Mouse (Mus musculus): ENCODE measurements at regions not wholly inside any gene's neighbourhood (a gene's known extent, or its start where the extent isn't known, plus 50 kb on each side); places are given as distances from the start of the nearest gene placed in this dataset.

DNA sequence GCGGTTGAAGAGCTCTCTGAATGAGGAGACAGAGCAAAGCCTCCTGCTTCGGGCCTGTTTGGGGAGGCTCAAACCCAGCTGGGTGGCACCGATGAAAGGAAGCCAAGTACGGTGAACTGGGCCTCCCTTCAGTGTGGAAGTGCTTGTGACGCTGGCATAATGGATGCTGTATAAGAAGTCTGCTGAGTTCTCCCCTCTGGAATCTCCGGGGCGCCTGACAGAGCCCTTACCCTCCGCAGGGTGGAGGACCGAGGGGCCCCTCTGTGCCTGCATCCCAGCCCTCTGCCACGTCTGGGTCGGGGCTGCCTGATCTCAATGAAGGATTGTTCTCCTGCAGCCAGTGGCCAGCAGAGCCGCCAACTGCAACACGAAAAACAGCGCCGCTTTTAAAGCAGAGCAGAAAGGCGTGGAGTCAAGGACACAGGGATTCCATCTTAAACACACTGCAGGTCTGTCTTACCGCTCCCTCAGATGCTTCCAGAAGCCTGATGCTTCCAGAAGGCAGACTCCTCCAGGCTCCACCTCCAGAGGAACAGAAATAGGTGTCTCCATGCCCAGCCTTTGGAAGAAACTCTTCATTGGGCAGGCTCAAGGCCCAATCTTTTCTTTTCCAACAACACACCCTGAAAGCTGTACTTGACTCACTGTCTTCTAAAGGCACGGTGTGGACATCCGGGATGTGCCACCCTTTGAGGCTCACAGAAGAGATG lies 71.1 kb upstream of the Fndc3b start:
- Histone ChIP-seq H3K79me2 (replicated peaks; ENCODE audit: control insufficient read depth, insufficient read depth, low read length) (no peaks in the 10 kb centered on the region), H3K4me1 (ENCODE audit: control insufficient read depth, insufficient read depth, low read length) (no peaks in the 10 kb centered on the region), H3K36me3 (ENCODE audit: control insufficient read depth, insufficient read depth, low read length) (no peaks in the 10 kb centered on the region), H3K9ac (ENCODE audit: low read depth, low read length) (no peak overlapping the region), H3K4me3 (no peak overlapping the region), H3K27ac (no peak overlapping the region), H3K27me3 (ENCODE audit: control insufficient read depth, insufficient read depth, low read length) (no peaks in the 10 kb centered on the region)
- DNase-seq = no peak
- no peak for TF ChIP-seq POLR2A (IDR thresholded peaks at IDR 0.05; ENCODE audit: insufficient read depth, low read depth, low read length)
- no peak for TF ChIP-seq EP300 (IDR thresholded peaks at IDR 0.05; ENCODE audit: insufficient read depth, low read depth, low read length)
- TF ChIP-seq CTCF (IDR thresholded peaks at IDR 0.05) = no peak
- 67% methylated on average over 19 of the region's 19 CpGs for WGBS
- intact Hi-C loops (cut with DNase I) = no loop called here

DNA sequence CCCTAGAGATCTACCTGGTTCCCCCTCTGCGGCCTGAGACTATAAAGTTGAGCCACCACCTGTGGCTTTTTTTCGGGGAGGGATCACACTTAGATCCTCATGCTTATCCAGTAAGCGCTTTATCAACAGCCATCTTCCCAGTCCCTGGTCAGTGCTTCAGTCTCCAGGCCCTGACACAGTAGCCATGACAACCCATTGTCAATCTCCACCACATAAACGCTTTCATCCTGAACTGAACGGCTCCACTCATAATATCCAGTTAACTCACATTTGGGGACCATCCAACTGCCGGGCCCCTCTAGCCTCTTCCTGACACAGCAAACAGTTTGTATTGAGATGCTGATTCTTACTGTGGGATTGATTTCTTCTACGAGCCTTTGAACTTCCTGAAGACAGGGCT lies 68.8 kb upstream of the Fndc3b start:
- Histone ChIP-seq H3K27ac (no peak overlapping the region), H3K9ac (ENCODE audit: low read depth, low read length) (no peak overlapping the region), H3K4me1 (ENCODE audit: control insufficient read depth, insufficient read depth, low read length) (no peaks in the 10 kb centered on the region), H3K79me2 (replicated peaks; ENCODE audit: control insufficient read depth, insufficient read depth, low read length) (no peaks in the 10 kb centered on the region), H3K4me3 (no peak overlapping the region), H3K27me3 (ENCODE audit: control insufficient read depth, insufficient read depth, low read length) (no peaks in the 10 kb centered on the region), H3K36me3 (ENCODE audit: control insufficient read depth, insufficient read depth, low read length) (no peaks in the 10 kb centered on the region)
- TF ChIP-seq EP300 (IDR thresholded peaks at IDR 0.05; ENCODE audit: insufficient read depth, low read depth, low read length) (no peak), POLR2A (IDR thresholded peaks at IDR 0.05; ENCODE audit: insufficient read depth, low read depth, low read length) (no peak), CTCF (IDR thresholded peaks at IDR 0.05) (no peak)
- intact Hi-C loops (cut with DNase I) = no loop called here
- DNase-seq = no peak
- 69% methylated on average over 7 of the region's 7 CpGs for WGBS

DNA sequence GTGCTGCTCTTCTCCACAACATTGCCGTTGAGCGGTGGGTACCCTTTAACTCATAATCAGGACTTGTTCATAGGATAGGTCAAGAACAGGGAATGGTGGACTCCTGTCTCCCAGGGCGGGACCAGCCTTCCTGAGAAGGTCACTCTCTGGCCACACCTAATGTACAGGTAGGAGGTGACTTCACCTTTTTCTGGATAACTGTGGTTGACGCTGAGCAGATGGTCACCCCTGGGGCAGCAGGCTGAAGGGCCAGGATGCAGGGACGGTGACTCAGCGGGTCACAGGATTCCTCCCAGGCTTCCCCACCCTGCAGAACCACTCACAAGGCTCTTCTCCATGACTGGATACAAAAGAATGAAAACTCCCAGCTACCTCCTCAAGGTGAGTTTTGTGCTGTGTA lies 66.6 kb upstream of the Fndc3b start:
- Histone ChIP-seq H3K27ac (no peak overlapping the region), H3K27me3 (ENCODE audit: control insufficient read depth, insufficient read depth, low read length) (no peaks in the 10 kb centered on the region), H3K79me2 (replicated peaks; ENCODE audit: control insufficient read depth, insufficient read depth, low read length) (no peaks in the 10 kb centered on the region), H3K4me1 (ENCODE audit: control insufficient read depth, insufficient read depth, low read length) (no peaks in the 10 kb centered on the region), H3K4me3 (no peak overlapping the region), H3K36me3 (ENCODE audit: control insufficient read depth, insufficient read depth, low read length) (no peaks in the 10 kb centered on the region), H3K9ac (ENCODE audit: low read depth, low read length) (no peak overlapping the region)
- intact Hi-C loops (cut with DNase I) = no loop called here
- DNase-seq = no peak
- 76% methylated on average over 6 of the region's 6 CpGs for WGBS
- TF ChIP-seq CTCF (IDR thresholded peaks at IDR 0.05) = no peak
- TF ChIP-seq EP300 (IDR thresholded peaks at IDR 0.05; ENCODE audit: insufficient read depth, low read depth, low read length) = no peak
- no peak for TF ChIP-seq POLR2A (IDR thresholded peaks at IDR 0.05; ENCODE audit: insufficient read depth, low read depth, low read length)

DNA sequence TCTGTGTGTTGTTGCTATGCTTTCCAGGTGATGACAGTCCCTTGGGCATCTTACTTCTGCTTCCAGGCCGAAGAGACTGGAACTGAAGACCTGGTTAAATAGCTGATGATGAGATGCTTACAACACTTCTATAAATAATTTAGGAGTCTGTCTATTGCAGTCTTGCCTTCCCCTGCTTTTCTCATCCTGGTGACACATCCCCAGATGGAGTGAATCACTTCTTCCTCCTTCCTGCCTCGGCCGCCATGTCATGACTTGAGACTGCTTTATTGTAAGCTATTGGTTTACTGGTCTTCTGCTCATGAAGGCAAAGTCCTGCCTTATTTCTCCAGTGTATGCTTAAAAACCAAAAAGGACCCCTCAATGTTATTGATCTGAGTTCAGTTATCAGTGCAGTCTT lies 62.1 kb upstream of the Fndc3b start:
- Histone ChIP-seq H3K36me3 (ENCODE audit: control insufficient read depth, insufficient read depth, low read length) (no peaks in the 10 kb centered on the region), H3K4me3 (no peak overlapping the region), H3K79me2 (replicated peaks; ENCODE audit: control insufficient read depth, insufficient read depth, low read length) (no peaks in the 10 kb centered on the region), H3K27ac (no peak overlapping the region), H3K9ac (ENCODE audit: low read depth, low read length) (no peak overlapping the region), H3K4me1 (ENCODE audit: control insufficient read depth, insufficient read depth, low read length) (no peaks in the 10 kb centered on the region), H3K27me3 (ENCODE audit: control insufficient read depth, insufficient read depth, low read length) (no peaks in the 10 kb centered on the region)
- 67% methylated on average over 3 of the region's 3 CpGs for WGBS
- intact Hi-C loops (cut with DNase I) = no loop called here
- DNase-seq = no peak
- TF ChIP-seq CTCF (IDR thresholded peaks at IDR 0.05) (no peak), POLR2A (IDR thresholded peaks at IDR 0.05; ENCODE audit: insufficient read depth, low read depth, low read length) (no peak), EP300 (IDR thresholded peaks at IDR 0.05; ENCODE audit: insufficient read depth, low read depth, low read length) (no peak)

DNA sequence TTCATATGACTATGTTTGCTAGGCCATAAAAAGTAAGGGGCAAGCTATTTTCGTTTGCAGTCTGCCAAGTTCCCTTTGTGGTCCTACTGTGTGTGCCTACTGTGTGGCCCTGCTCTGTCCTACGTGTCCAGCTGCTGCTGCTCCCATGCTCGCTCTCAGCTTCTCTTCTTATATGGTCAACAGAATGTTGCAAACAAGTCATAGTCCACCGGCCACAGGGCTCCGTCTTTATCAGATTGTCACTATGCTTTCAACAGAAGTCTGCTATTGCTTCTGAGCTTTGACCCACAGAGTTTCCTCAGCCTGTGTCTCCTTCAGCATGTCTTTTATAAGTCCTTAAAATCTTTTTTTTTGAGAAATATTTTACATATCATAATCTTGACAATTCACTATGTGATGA lies 58.3 kb upstream of the Fndc3b start:
- intact Hi-C loops (cut with DNase I) = no loop called here
- no peaks in the 10 kb centered on the region for H3K79me2 ChIP-seq (replicated peaks; ENCODE audit: control insufficient read depth, insufficient read depth, low read length)
- TF ChIP-seq CTCF (IDR thresholded peaks at IDR 0.05) (no peak), EP300 (IDR thresholded peaks at IDR 0.05; ENCODE audit: insufficient read depth, low read depth, low read length) (no peak), POLR2A (IDR thresholded peaks at IDR 0.05; ENCODE audit: insufficient read depth, low read depth, low read length) (no peak)
- WGBS = 83% methylated on average over 5 of the region's 5 CpGs
- no peak overlapping the region for H3K9ac ChIP-seq (ENCODE audit: low read depth, low read length)
- no peaks in the 10 kb centered on the region for H3K36me3 ChIP-seq (ENCODE audit: control insufficient read depth, insufficient read depth, low read length)
- peaks cover 4% of the 10 kb centered on the region; the same call in 1 of the 2 replicates for H3K4me1 ChIP-seq (ENCODE audit: control insufficient read depth, insufficient read depth, low read length)
- H3K27me3 ChIP-seq (ENCODE audit: control insufficient read depth, insufficient read depth, low read length) = no peaks in the 10 kb centered on the region
- no peak overlapping the region for H3K27ac ChIP-seq
- H3K4me3 ChIP-seq = no peak overlapping the region
- no peak for DNase-seq

DNA sequence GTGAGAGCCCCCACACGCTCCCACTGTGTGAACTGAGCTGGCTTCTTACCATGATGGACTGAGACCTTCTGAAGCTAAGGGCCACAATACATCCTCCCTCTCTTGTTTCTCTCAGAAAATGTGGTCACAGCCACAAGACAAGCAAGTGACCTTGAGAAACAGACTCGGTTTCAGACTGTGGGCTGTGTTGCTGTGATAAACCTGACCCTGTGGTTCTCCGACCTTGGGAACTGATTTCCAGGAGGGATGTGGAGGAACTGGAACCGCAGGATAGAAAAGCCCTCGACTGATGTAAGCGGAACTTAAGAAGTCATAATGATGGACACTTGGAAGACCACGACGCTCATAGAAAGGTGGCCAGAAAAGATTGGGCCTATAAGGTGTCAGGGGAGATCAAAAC lies 56.1 kb upstream of the Fndc3b start:
- DNase-seq = no peak
- Histone ChIP-seq H3K27me3 (ENCODE audit: control insufficient read depth, insufficient read depth, low read length) (no peaks in the 10 kb centered on the region), H3K4me3 (no peak overlapping the region), H3K9ac (ENCODE audit: low read depth, low read length) (no peak overlapping the region), H3K79me2 (replicated peaks; ENCODE audit: control insufficient read depth, insufficient read depth, low read length) (no peaks in the 10 kb centered on the region), H3K4me1 (ENCODE audit: control insufficient read depth, insufficient read depth, low read length) (peaks cover 4% of the 10 kb centered on the region; the same call in 1 of the 2 replicates), H3K27ac (no peak overlapping the region), H3K36me3 (ENCODE audit: control insufficient read depth, insufficient read depth, low read length) (no peaks in the 10 kb centered on the region)
- WGBS = 76% methylated on average over 8 of the region's 8 CpGs
- intact Hi-C loops (cut with DNase I) = no loop called here
- TF ChIP-seq EP300 (IDR thresholded peaks at IDR 0.05; ENCODE audit: insufficient read depth, low read depth, low read length) (no peak), POLR2A (IDR thresholded peaks at IDR 0.05; ENCODE audit: insufficient read depth, low read depth, low read length) (no peak), CTCF (IDR thresholded peaks at IDR 0.05) (no peak)

Measured in heart, adult 2 months (tissue).